Mouse (Mus musculus): ENCODE data around the gene Hist2h2ac.
"Not testable (repeated sequence)": the region's sequence is repeated elsewhere in the genome, so short reads cannot be mapped to it uniquely, and the experiment has no call there.

Hist2h2ac gene

DNA sequence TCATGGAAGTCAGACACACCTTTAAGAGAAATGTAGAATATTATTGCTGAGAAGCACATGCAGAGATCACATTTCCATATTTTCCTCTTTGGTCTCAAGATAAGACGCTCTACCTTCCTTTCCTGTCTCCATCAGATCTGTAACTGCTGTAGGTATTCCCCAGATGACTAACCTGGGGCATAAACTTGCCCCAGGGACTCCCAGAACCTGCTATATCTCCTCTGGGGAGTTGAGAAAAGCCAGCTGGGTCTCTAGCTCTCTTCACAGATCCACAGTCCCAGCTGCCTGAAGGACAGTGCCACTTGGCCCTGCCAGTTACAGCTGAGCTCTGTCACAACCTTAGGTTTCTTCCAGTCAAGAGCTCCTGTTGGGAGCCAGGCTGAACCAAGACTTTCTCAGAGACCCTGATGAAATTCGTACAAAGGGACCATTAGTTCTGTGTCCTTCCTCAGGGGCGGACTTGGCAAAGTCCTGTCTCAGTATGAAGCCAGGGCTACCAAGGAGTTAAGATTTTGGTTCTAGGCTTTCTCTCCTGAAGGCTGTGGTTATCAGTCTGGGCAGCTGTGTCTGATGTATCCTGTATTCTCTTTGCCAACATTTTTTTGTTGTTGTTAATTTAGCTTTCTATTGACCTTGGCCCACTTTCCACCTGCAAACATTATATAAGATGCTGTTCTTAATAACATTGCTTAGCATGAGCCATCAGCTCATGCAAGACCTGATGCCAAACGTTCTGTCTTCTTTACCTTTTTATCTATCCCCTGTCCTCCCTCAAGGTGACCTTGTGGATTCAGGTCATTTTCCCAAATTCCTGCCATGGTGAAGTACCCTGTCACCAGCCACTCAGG, 10.5 kb upstream of the Hist2h2ac start:
- no peak for DNase-seq (ENCODE audit: extremely low spot score, low read depth, low spot score)

DNA sequence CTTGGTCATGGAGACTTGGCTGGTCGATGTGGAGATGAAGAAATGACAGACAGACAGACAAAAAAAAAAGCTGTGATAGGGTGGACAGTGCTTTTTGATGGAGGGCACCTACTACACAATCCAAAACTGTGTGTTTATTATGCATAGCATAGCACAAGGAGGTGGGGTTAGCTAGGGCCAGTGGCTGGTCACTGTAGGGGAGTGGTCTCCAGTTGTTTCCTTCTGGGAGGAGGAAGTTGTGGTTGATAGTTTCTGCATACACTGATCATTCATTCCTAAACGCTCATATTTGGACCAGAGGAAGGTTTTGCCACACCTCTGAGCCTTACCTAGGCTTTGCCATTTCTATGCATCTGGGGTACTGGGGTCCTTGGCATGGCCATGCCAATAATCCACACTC, 9.7 kb upstream of the Hist2h2ac start:
- DNase-seq (ENCODE audit: extremely low spot score, low read depth, low spot score) = no peak

DNA sequence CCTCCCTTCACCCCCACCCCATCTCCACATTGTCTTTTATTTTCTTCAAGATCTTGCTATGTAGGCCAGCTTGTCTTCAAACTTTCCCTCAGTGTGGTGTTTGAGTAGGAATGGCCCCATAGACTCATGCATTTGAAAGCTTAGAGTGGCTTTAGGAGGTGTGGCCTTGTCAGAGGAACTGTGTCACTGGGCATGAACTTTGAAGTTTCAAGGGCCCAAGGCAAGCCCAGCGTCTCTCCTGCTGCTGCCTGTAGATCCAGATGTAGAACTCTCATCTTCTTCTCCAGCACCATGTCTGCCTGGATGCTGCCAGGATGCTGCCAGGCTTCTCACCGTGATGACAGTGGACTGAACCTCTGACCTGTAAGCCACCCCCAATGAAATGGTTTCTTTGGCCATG, 8.1 kb upstream of the Hist2h2ac start:
- DNase-seq (ENCODE audit: extremely low spot score, low read depth, low spot score) = no peak

DNA sequence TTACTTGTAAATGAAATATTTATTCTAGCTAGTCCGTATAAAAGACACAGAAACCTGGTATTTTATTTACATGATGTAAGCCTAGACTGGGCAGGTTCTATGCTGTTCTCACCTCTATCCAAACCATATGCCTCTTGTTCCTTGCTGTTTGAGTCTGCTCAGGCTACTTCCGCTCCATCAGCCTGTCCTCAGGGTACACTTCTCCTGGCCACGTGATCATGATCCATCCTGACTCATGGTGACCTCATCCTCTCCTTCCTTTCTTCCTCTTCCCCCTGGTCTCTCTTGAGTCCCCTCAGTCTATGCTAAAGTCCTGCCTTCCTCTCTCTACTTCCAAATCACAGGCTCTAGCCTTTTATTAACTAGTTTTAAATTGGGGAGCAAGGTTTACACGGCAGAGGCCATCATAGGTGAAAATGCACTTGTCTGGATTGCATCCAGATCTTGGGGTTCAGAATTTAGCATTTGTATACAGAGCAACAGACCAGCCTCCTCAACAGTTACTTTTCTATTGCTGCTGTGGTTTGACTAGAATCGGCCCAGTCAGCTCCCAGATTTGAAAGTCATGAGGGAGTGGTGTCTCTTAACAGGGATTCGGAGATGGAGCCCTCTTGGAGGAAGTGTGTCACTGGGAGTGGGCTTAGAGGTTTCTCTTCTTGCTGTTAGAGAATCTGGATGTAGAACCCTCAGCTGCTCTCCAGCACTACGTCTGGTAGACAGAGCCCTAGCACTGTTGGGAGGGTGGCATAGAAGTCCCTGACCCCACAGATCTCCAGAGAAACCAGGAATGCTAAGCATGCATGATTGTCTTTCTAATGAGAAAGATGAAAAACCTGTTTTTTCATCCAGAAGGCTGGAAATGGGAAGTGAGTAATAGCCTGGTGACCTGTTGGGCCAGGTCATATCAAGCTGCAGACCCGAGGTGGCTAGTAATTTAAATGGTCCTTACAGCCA, 6.3 kb upstream of the Hist2h2ac start:
- no peak for DNase-seq (ENCODE audit: extremely low spot score, low read depth, low spot score)

DNA sequence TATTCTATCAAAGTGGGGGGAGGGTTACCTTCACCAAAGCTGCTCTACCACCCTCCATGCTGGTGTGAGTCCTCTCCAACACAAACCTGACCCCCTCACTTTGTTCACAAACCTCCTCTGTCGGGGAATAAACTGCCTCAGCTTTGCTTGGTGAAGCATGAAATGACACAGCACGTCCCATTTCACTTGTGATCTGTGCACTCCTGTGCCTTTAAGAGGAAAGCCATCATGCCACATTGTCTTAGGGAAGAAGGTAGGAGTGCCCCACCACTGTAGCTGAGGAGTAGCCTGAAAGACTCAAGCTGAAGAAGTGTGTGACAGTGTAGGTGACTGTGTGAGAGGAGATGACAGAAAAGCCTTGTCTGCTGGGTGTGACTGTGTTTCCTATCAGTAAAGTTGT, 4.7 kb upstream of the Hist2h2ac start:
- no peak for DNase-seq (ENCODE audit: extremely low spot score, low read depth, low spot score)

DNA sequence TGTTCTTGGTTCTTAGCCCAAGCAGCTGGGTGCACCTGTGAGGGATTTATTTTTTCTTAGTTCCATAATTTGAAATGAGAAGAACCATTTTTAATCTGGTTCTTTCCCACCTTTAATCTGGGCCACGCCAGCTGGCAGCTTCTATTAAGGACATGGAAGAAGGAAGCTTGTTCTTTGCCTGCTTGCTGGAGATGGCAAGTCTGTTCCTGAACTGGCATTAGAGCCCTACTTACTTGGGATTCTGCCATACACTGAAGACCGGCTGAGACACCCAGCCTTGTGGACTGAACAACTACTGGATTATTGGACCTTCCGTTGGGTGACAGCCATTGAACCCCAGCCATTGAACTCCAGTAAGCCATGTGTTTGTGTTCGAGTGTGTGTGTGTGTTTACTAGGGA, 2.1 kb upstream of the Hist2h2ac start:
- DNase-seq (ENCODE audit: extremely low spot score, low read depth, low spot score) = no peak

DNA sequence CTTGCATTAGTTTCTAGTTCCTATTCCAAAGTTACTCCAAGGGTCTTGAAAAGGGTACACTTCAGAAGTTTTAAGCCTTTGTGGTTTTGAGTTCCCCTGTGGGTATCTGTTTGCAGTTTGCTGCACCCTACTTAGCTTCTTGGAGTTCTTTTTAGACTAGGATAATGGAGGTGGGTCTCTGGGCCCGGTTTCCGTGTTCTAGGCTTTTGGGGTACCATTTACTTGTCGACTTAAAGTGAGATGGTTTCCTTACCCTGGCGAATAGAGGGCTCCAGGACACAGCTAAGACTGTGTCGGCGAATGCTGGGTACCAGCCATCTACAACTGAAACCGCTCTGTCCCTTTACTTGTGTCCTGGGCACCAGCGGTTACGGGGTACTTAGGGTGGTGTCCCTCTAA, 959 bp upstream of the Hist2h2ac start:
- no peak for DNase-seq (ENCODE audit: extremely low spot score, low read depth, low spot score)

DNA sequence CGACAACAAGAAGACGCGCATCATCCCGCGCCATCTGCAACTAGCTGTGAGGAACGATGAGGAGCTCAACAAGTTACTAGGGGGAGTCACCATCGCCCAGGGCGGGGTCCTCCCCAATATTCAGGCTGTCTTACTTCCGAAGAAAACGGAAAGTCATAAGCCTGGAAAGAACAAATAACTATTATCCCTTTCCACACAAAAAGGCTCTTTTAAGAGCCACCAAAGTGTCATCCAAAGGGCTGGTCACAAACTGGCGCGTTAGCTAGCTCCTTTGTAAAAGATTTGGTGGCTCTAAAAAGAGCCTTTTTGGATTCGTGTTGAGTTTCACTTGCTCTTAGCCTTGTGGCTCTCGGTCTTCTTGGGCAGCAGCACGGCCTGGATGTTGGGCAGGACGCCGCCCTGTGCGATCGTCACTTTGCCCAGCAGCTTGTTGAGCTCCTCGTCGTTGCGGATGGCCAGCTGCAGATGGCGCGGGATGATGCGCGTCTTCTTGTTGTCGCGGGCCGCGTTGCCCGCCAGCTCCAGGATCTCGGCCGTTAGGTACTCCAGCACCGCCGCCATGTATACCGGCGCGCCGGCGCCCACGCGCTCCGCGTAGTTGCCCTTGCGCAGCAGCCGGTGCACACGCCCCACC, 432 bp downstream of the Hist2h2ac start:
- not testable (repeated sequence) for DNase-seq (ENCODE audit: extremely low spot score, low read depth, low spot score)

DNA sequence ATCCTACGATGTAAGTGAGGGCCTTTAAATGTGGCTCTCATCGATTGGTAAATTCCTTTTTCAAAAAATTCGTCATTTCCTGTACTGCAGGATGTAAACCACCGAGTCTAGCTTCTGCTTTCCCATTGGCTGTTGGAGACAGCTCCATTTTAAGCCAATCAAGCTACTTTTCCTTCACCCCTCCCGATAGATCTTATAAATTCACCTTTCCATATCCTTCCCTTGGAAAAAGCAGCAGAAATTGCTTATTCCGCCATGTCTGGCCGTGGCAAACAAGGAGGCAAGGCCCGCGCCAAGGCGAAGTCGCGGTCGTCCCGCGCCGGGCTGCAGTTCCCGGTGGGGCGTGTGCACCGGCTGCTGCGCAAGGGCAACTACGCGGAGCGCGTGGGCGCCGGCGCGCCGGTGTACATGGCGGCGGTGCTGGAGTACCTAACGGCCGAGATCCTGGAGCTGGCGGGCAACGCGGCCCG, 984 bp downstream of the Hist2h2ac start, which contains the start of the genes Bola1 and Hist2h2ab:
Gene Bola1, minus strand, starts transcription at position 49 of the 470 bp plus-strand sequence.
Gene Hist2h2ab, plus strand, starts transcription at position 205 of the 470 bp plus-strand sequence.
- peak; percentile 90 for DNase-seq (ENCODE audit: extremely low spot score, low read depth, low spot score)

DNA sequence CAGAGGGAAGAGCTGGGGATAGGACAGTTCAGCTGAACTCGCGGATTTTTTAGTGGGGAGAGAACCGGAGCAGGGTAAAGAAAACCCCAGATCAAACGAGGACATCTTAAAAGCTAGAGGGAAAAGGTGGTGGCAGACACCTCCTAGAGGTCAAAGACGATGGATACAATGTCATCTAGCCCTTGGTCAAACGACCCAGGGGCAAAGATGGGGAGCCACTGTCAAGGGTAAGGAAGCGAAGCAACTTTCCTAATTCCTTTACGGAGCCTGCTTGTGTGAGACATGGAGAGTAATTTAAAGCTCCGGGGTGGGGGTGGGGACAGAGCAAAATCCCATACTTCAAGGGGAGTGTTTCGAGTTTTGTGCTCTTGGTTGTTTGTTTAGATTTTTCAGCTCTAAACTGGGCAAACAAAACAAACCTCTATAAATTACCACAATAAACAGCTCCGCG, 1.5 kb downstream of the Hist2h2ac start:
- DNase-seq (ENCODE audit: extremely low spot score, low read depth, low spot score) = no peak

DNA sequence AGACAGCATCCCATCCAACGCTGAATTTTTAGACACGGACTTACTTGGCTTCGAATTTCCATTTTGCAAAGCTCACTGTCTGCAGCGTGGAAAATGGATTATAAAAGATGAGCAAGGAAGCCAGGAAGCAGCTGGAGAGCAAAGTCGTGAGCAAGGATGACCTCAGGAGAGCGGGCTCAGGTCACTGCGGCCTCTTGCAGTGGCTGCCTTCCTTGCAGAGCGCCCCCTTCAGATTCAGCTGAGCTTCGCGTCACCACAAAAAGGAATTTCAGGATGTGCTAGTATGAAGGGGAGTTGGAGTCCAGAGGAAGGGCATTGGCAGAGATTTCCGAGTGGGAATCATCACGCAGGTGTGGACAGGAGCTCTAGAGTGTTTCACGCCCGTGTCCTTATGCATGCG, 11.4 kb downstream of the Hist2h2ac start:
- no peak for DNase-seq (ENCODE audit: extremely low spot score, low read depth, low spot score)

DNA sequence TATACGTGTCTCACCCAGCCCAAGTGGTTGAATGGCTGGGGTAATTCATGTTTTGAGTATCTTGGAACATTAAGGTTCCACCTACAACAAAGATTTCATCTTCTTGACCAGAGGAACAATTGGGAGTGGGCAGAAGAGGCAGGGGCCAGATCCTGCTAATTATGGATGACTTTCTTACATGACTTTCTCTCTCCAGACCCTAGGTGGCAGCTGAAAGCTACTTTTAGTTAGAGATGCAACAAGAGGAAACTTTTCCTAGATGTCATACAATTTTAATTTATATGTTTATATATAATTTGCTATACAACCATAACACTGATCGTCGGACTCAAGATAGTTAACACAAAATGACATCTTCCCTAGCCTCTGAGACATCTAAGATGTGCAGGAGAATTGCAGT, 12.9 kb downstream of the Hist2h2ac start:
- no peak for DNase-seq (ENCODE audit: extremely low spot score, low read depth, low spot score)

DNA sequence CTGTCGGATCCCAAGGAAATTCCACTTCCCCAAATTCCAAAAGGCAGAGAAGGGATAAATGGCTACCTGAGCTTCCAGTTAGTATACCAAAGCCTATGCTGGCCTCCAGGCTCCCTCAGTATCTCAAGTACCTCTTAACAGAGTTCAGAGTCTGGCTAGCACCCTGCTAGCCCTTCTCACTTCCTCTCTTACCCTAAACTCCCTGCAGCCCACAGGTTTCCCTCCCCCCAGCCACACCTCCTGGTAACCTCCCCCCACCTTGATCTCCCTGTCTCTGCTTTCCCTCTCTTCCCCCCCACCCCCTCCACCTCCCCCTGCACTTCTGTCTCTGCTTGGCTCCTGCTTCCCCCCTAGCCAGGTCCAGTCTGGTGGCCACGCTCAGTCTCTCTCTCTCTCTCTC, 20.9 kb downstream of the Hist2h2ac start:
- DNase-seq (ENCODE audit: extremely low spot score, low read depth, low spot score) = no peak

DNA sequence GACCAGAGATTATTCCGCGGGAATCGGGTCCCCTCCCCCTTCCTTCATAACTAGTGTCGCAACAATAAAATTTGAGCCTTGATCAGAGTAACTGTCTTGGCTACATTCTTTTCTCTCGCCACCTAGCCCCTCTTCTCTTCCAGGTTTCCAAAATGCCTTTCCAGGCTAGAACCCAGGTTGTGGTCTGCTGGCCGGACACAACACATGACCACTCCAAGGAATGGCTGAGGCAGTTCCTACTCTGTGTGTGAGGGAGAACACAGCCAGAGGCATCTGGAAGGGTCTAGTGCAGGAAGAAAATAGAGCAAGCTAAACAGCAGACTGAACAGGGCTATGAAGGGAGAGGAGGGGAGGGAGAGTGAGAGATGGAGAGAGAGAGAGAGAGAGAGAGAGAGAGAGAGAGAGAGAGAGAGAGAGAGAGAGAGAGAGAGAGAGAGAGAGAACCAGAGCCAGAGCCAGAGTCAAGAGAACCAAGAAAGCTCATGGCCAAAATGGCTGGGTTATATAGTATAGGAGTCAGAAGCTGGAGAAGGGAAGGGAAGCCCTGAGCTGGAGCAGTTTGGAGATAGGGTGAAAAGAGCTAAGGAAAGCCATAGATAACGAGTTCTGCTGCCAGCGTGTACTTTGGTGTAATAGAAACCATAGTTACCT, 22.0 kb downstream of the Hist2h2ac start:
- not testable (repeated sequence) for DNase-seq (ENCODE audit: extremely low spot score, low read depth, low spot score)

DNA sequence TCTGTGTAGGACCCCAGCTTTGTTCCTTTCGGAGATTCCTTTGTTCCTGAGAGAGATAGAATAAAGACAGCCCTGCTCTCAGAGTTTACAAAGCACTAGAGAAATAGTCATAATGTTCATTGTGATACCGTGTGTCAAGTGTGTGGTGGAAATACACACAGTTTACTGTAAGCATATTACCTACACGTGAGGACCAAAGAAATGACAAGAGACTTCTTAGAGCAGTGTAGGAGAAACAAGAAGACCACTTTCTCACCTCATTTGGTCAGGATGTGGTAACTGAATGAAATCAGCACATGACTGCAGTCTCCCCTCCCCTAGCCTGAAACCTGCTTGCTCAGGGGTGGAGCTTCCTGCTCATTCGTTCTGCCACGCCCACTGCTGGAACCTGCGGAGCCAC, 22.5 kb downstream of the Hist2h2ac start:
- no peak for DNase-seq (ENCODE audit: extremely low spot score, low read depth, low spot score)

DNA sequence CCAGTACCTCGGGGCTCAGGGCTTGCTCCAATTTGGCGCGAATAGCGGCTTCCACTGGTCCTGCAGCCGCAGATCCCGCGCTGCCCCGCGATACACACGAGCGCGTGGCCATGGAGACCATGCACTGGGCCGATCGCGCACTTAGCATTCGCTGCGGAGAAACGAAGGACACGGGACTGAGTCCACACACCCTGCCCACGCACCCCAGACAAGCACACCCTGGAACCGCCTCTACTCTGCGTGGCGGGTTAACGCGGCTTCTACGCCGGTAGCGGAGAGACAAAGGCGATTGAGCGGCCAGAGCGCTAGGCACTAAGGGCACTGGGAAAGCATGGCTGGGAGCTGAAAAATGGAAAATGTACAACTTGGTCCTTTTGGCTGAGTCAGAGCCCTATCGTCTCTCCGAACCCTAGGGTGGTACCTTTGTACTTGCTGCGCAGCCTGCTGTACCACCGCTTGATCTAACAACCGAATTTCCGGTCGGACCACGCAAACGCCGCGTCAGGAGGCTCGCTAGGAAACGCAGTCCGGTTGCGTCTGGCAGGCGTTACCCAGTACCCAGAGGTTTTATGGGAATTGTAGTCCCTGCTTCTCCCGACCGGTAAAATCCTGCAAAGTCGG, 23.4 kb downstream of the Hist2h2ac start:
- peak; percentile 79 for DNase-seq (ENCODE audit: extremely low spot score, low read depth, low spot score)

DNA sequence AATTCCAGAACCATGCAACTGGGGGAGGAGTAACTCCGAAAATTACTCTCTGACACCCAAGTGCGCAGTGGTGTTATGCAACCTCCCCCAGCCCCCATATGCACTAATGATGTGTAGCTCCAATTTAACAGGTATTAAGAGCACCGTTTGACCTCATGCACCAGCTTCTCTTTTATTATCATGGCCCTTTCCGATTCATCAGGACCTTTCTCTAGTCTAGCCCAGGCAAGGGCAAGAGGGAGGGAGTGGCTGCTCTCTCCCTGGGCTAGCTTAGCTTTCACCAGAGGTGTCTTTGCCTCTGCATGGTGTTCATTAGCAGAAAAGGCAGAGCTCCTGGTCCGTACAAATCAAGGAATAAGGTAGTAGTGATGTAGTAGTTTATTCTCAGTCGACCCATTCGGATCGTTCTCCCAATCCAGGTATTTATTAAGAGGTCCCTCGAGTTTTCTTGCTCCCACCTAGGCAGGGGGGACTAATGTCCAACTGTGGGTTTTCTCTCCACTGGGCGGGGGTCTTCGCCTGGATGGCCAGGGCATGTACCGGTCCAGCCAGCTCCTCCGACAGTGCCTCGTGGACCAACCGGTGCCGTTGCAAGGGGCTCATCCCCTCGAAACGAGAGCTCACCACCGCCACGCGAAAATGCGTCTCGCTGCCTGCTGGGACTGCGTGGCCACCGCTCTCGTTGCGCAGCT, 24.1 kb downstream of the Hist2h2ac start:
- no peak for DNase-seq (ENCODE audit: extremely low spot score, low read depth, low spot score)

DNA sequence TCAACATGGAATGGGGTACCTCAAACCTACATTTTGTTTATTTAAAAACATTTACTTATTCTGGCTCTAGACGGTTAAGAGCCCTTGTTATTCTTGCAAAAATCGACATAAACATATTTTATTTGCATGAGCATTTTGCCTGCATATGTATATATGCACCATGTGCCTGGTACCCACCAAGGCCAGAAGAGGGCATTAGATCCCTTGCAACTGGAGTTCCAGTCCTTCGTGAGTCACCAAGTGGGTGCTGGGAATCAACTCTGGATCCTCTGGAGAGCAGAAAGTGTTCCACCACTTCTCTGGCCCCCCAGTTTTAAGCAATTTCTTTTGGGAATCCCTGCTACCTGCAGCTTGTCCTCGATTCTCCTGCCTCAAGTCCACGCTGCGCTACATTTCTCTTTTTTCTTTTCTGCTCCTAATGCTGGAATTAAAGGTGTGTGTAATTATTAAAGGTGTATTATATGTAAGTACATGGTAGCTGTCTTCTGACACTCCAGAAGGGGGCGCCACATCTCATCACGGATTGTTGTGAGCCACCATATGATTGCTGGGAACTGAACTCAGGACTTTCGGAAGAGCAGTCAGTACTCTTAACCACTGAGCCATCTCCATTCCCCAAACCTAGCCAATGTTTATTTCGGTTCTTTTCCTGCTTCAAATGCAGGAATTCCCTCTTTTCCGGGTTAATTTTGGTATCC, 24.9 kb downstream of the Hist2h2ac start:
- no peak for DNase-seq (ENCODE audit: extremely low spot score, low read depth, low spot score)

DNA sequence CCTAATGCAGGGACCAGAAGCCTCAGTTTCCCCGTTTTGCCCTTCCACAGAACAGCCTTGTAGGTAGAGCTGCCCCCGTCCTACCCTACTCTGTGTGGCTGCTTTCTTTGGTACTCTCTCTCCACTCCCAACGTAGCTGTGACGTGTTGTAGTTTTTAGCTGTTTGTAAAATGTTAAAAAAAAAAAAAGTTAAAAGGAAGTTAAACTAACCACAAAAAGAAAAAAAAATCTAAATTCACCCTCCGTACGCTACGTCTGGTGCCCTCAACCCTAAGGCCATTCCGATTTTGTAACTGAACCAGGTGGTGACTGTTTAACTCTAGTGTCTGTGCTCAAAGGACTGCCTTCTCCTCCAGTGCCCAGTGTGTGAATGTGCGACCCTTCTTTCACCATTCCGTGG, 25.7 kb downstream of the Hist2h2ac start:
- DNase-seq (ENCODE audit: extremely low spot score, low read depth, low spot score) = no peak
